Mouse (Mus musculus) brown adipose tissue, adult 24 weeks (tissue): ENCODE data around the gene Emp2. TPM values are rescaled to one million over a fixed set of nuclear protein-coding genes. Genes with fewer than 3 reads are reported as not detected.
"Not testable (repeated sequence)": the region's sequence is repeated elsewhere in the genome, so short reads cannot be mapped to it uniquely, and the experiment has no call there.

Source experiments
- H3K27ac ChIP-seq: fragments of 200-500 bp; replicated peaks from 2 replicates; pipeline ENCODE4 v1.5.1; 2012; ENCODE audit warnings: low read depth, mild to moderate bottlenecking, low read length
- H3K4me1 ChIP-seq: fragments of 200-500 bp; 2 replicates; pipeline ENCODE4 v1.6.1; 2012; ENCODE audit warnings: low read length, mixed read lengths; ENCODE audit not compliant: control insufficient read depth, insufficient read depth, insufficient read length
- H3K4me3 ChIP-seq: fragments of 200-500 bp; 2 replicates; pipeline ENCODE4 v1.5.1; 2012; ENCODE audit warnings: low read depth, mild to moderate bottlenecking, low read length, moderate library complexity; ENCODE audit not compliant: insufficient read depth
- polyA plus RNA-seq: library from polyadenylated mRNA; stranded (reverse); fragments of >200 nt; gene quantifications from 2 replicates; pipeline ENCODE4 v1.2.4, GENCODE M21; 2012; ENCODE audit not compliant: missing spikeins, insufficient read depth, insufficient read length

Gene Emp2
- polyA plus RNA-seq, 1 experiment, result 4.8 TPM

GRCm38 (mm10) chr16:10300231-10301186 lies 13.3 kb downstream of the Emp2 start:
- Histone ChIP-seq H3K27ac (no peak overlapping the region), H3K4me1 (peaks cover 5% of the 10 kb centered on the region; the same call in 1 of the 2 replicates), H3K4me3 (no peak overlapping the region)

GRCm38 (mm10) chr16:10299637-10300036 lies 14.1 kb downstream of the Emp2 start:
- H3K4me3 ChIP-seq, result no peak overlapping the region
- H3K27ac ChIP-seq, result no peak overlapping the region
- peaks cover 5% of the 10 kb centered on the region; the same call in 1 of the 2 replicates for H3K4me1 ChIP-seq

- H3K4me3 ChIP-seq, result no peak overlapping the region
- H3K4me1 ChIP-seq, result peaks cover 5% of the 10 kb centered on the region; the same call in 1 of the 2 replicates
- H3K27ac ChIP-seq, result no peak overlapping the region
Measured at GRCm38 (mm10) chr16:10297696-10298644, 15.8 kb downstream of the Emp2 start.

- Histone ChIP-seq H3K4me1 (no peaks in the 10 kb centered on the region), H3K27ac (no peak overlapping the region), H3K4me3 (no peak overlapping the region)
Measured at GRCm38 (mm10) chr16:10288115-10288514, 25.7 kb downstream of the Emp2 start.

GRCm38 (mm10) chr16:10286513-10287268 lies 27.1 kb downstream of the Emp2 start:
- Histone ChIP-seq H3K4me1 (no peaks in the 10 kb centered on the region), H3K4me3 (no peak overlapping the region), H3K27ac (no peak overlapping the region)

- Histone ChIP-seq H3K4me1 (no peaks in the 10 kb centered on the region), H3K4me3 (no peak overlapping the region), H3K27ac (no peak overlapping the region)
Measured at GRCm38 (mm10) chr16:10281890-10282289, 31.9 kb downstream of the Emp2 start.

GRCm38 (mm10) chr16:10280286-10280951 lies 33.3 kb downstream of the Emp2 start:
- Histone ChIP-seq H3K4me1 (no peaks in the 10 kb centered on the region), H3K4me3 (no peak overlapping the region), H3K27ac (no peak overlapping the region)

GRCm38 (mm10) chr16:10276778-10277177 lies 37.0 kb downstream of the Emp2 start:
- not testable (repeated sequence) for H3K4me1 ChIP-seq, H3K4me3 ChIP-seq, H3K27ac ChIP-seq

GRCm38 (mm10) chr16:10274465-10274864 lies 39.3 kb downstream of the Emp2 start:
- Histone ChIP-seq H3K4me1 (no peaks in the 10 kb centered on the region), H3K4me3 (no peak overlapping the region), H3K27ac (no peak overlapping the region)

- H3K27ac ChIP-seq, result no peak overlapping the region
- no peaks in the 10 kb centered on the region for H3K4me1 ChIP-seq
- H3K4me3 ChIP-seq, result no peak overlapping the region
Measured at GRCm38 (mm10) chr16:10272256-10272655, 41.5 kb downstream of the Emp2 start.

- Histone ChIP-seq H3K4me3 (no peak overlapping the region), H3K4me1 (no peaks in the 10 kb centered on the region), H3K27ac (no peak overlapping the region)
Measured at GRCm38 (mm10) chr16:10253993-10254392, 59.8 kb downstream of the Emp2 start.

- Histone ChIP-seq H3K4me1 (no peaks in the 10 kb centered on the region), H3K4me3 (no peak overlapping the region), H3K27ac (no peak overlapping the region)
Measured at GRCm38 (mm10) chr16:10236601-10237000, 77.2 kb downstream of the Emp2 start.
